Mouse (Mus musculus) layer of hippocampus, adult 9-11 months (tissue): ENCODE results near the gene Gm8909.
"Not testable (repeated sequence)": the region's sequence is repeated elsewhere in the genome, so short reads cannot be mapped to it uniquely, and the experiment has no call there.

Experiments used
- DNase-seq: peaks from one replicate; pipeline ENCODE4 v3.0.0; 2022

The Gm8909 gene

GRCm38 (mm10) chr17:36168039-36168652 is at the start of gene Gm8909:
Gene Gm8909 (minus strand): TSS chr17:36168537.
- no peak for DNase-seq

DNA sequence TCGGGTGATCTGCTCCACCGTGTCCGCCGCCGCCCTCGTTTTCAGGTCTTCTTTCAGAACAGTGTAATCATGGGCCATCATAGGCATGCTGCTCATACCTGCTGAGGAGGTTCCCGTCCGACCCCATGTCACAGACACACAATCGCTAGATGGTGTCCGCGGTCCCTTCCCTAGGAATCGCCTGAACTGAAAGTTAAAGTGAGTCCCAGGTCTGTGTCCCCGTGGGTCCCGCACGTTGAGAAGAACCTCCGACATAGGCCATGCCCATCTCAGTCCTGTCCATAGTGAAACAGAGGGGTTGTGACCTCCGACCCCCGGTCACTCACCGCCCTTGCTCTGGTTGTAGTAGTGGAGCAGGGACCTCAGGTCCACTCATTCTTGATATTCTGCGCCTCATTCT is 47.2 kb upstream of the Gm8909 start:
- no peak for DNase-seq

- DNase-seq, result no peak
Observed at GRCm38 (mm10) chr17:36206846-36207245, 38.5 kb upstream of the Gm8909 start.

- no peak for DNase-seq
Observed at GRCm38 (mm10) chr17:36205862-36206261, 37.5 kb upstream of the Gm8909 start.

- DNase-seq, result no peak
Observed at GRCm38 (mm10) chr17:36205456-36205855, 37.1 kb upstream of the Gm8909 start.

GRCm38 (mm10) chr17:36201851-36202250 is 33.5 kb upstream of the Gm8909 start:
- DNase-seq, result no peak

- DNase-seq, result no peak
Observed at GRCm38 (mm10) chr17:36198317-36198716, 30.0 kb upstream of the Gm8909 start.

DNA sequence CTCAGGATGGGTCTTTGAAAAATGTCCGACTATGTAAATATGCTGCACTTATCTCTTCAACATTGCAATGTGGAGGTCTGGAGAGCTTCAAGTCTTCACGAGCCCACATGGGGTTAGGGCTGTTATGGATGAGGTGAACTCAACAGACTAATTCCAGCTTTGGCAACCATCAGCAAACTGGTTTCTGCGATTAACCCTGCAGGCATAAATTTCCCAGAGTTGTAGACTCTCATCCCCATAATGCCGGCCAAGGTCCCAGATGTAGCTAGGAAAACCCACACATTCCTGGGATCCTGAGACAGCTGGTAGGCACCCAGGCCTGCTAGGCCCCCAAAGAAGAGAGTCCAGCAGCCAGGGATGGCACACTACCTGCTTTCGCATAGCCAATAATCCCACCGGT is 26.1 kb upstream of the Gm8909 start:
- DNase-seq, result no peak

- DNase-seq, result peak; percentile 24
Observed at GRCm38 (mm10) chr17:36193546-36194141, 25.3 kb upstream of the Gm8909 start.

DNA sequence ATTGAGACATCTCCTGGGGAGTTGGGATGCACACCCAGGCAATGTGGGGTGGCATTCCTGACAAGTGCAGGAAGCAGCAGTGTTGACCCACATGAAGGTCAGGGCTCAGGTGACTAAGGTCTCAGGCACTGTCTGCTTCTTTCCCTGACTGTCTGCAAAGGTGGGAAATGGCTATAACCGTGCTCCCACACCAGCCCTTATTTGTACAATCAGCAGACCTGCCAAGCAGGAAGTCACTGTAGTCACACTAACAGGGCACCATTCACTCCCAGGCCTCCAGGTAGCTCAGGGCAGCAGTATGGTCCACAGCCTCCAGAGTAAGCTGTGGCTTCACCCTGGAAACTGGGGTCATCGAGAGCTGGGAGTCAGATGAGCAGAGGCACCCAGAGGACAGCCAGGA is 24.0 kb upstream of the Gm8909 start:
- DNase-seq, result no peak

DNA sequence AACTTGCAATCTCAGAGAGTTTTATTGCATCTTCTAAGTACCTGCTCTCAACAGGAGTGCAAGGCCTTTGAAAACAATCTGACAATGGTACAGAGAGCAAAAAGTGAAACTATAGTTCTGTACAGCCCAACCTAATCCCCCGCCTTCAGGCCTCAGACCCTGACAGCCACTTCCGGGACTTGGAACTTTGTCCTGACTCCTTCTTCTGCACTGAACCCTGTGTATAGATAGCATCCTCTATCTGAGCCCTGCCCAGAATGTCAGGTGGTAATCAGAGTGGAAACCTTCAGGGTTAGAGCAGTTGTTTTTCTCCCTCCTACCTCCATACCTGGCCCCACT is 21.8 kb upstream of the Gm8909 start, which contains the start of gene H2-T3:
TSS of gene H2-T3 (minus strand) at position 119 of the 339 bp plus-strand sequence.
- no peak for DNase-seq

- no peak for DNase-seq
Observed at GRCm38 (mm10) chr17:36189491-36190168, 21.3 kb upstream of the Gm8909 start.

DNA sequence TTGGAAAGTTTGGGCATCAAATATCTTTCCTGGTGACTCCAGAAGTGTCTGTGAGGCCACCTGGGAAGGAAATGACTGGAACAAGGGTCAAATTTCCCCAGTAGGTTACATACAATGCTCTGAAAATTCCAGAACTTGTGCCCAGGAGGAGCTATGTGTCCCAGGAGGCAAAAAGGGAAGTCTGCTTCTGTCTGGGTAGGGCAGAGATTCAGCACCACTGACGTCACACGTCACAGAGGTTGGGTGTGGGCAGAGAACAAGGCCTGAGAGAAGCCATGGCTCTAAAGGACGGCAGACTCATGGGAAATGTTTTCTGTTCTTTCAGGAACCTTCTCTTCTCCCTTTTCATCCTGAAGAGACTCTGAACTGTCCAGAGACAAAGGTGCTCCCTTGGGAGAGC is 19.2 kb upstream of the Gm8909 start:
- no peak for DNase-seq

GRCm38 (mm10) chr17:36182212-36182611 is 13.9 kb upstream of the Gm8909 start:
- DNase-seq, result no peak

GRCm38 (mm10) chr17:36179446-36179845 is 11.1 kb upstream of the Gm8909 start:
- DNase-seq, result not testable (repeated sequence)

- not testable (repeated sequence) for DNase-seq
Observed at GRCm38 (mm10) chr17:36178938-36179337, 10.6 kb upstream of the Gm8909 start.

GRCm38 (mm10) chr17:36176132-36176531 is 7.8 kb upstream of the Gm8909 start:
- not testable (repeated sequence) for DNase-seq

DNA sequence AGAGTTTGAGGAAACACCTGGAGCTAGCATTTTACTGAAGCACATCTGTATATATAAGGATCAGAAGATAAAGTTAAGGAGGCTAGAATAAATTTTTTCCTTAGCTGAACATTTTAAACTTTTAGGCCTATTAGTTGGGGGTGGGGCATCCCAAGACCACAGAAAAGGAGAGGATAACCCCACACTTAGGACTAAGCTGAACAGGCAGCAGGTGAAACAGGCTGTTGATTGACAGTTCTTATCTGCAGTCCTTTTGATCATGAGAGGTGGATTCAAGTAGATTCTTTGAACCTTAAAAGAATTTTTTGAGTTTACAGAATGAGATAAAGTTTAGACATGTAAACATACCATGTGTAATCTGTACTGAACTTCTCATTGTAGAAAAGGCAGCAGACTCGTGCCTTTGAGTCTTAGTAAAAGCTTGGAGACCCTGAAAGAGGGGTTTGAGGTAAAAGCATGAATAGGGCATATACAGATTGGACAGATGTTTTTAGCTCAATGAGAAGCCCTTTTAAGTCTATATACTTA is 2.0 kb upstream of the Gm8909 start:
- DNase-seq, result no peak

- DNase-seq, result no peak
Observed at GRCm38 (mm10) chr17:36169753-36170152, 1.4 kb upstream of the Gm8909 start.

- not testable (repeated sequence) for DNase-seq
Observed at GRCm38 (mm10) chr17:36169094-36169493, 757 bp upstream of the Gm8909 start.

DNA sequence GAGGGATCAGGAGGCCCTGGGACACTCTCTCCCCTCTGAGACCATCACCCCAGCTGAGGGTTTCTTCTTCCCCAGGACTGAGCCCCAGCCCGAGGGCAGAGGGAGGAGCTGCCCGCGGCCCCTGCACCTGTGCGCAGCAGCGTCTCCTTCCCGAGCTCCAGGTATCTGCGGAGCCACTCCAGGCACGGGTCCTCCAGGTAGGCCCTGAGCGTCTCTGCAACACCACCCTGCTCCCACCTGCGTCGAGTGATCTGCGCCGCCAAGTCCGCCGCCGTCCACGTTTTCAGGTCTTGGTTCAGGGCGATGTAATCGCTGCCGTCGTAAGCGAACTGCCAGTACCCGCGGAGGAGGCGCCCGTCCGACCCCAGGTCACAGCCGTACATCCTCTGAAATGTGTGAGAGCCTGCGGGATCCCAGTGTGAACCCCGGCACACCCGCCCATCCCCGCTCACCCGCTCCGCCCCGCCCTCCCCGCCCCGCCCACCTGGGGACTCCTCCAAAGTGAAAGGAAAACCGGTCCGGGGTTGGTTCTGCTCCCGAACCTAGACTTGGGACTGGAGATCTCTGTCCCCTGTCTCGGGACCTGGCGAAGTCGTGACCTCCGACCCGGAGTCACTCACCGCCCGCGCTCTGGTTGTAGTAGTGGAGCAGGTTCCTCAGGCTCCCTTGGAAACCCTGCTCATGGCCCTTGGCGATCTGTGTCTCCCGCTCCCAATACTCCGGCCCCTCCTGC is 865 bp downstream of the Gm8909 start:
- no peak for DNase-seq

GRCm38 (mm10) chr17:36166901-36167300 is 1.4 kb downstream of the Gm8909 start:
- DNase-seq, result not testable (repeated sequence)
